Mouse (Mus musculus): ENCODE measurements at regions not wholly inside any gene's neighbourhood (a gene's known extent, or its start where the extent isn't known, plus 50 kb on each side); places are given as distances from the start of the nearest gene placed in this dataset.

GRCm38 (mm10) chr8:127821646-127822045, 536.8 kb upstream of the Nrp1 start:
- no peak overlapping the region for H3K4me3 ChIP-seq (replicated peaks)

GRCm38 (mm10) chr8:127825041-127825440, 533.4 kb upstream of the Nrp1 start:
- Histone ChIP-seq H3K27ac (replicated peaks) (no peak overlapping the region), H3K4me3 (replicated peaks) (no peak overlapping the region), H3K4me2 (no peak overlapping the region), H3K4me1 (replicated peaks) (no peaks in the 10 kb centered on the region), H3K9ac (no peak overlapping the region), H3K9me3 (replicated peaks) (no peaks in the 10 kb centered on the region), H3K27me3 (no peaks in the 10 kb centered on the region), H3K36me3 (replicated peaks) (no peaks in the 10 kb centered on the region)
- WGBS (ENCODE audit: insufficient replicate concordance), result 59% methylated on average over 2 of the region's 2 CpGs
- no peak for ATAC-seq (ENCODE audit: insufficient read depth)

More at GRCm38 (mm10) chr8:127821646-127822045, 536.8 kb upstream of the Nrp1 start:
- no peaks in the 10 kb centered on the region for H3K4me1 ChIP-seq (replicated peaks)
- WGBS (ENCODE audit: insufficient replicate concordance), result 68% methylated on average over 1 of the region's 1 CpGs
- no peak overlapping the region for H3K27ac ChIP-seq (replicated peaks)
- H3K27me3 ChIP-seq, result no peaks in the 10 kb centered on the region
- no peaks in the 10 kb centered on the region for H3K36me3 ChIP-seq (replicated peaks)
- H3K9ac ChIP-seq, result no peak overlapping the region
- no peak overlapping the region for H3K4me2 ChIP-seq
- H3K9me3 ChIP-seq (replicated peaks), result no peaks in the 10 kb centered on the region
- ATAC-seq (ENCODE audit: insufficient read depth), result no peak

DNA sequence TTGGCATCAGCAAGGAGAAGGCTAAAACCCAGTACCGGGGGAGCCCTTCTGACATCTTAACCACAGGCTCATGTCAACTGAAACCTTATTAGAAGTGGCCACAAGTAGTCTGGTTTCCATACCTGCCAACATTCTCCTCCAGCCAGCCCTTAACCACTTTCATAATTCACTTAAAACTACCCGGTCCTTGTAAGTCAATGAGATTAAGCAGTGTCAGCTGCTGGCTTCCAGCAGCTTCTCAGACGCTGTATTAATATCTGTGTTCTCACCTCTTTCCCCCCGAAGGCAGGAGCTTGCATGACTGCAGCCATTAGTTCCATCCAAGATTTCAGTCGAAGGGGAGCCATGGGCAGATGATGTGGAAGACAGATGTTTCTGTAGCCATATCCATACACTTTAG, 530.6 kb upstream of the Nrp1 start:
- H3K9me3 ChIP-seq (replicated peaks), result no peaks in the 10 kb centered on the region
- no peaks in the 10 kb centered on the region for H3K27me3 ChIP-seq
- no peak for ATAC-seq (ENCODE audit: insufficient read depth)
- no peak overlapping the region for H3K4me3 ChIP-seq (replicated peaks)
- no peaks in the 10 kb centered on the region for H3K4me1 ChIP-seq (replicated peaks)
- no peaks in the 10 kb centered on the region for H3K36me3 ChIP-seq (replicated peaks)
- no peak overlapping the region for H3K4me2 ChIP-seq
- no peak overlapping the region for H3K27ac ChIP-seq (replicated peaks)
- H3K9ac ChIP-seq, result no peak overlapping the region
- WGBS (ENCODE audit: insufficient replicate concordance), result 59% methylated on average over 5 of the region's 5 CpGs

GRCm38 (mm10) chr8:127829659-127830058, 528.7 kb upstream of the Nrp1 start:
- Histone ChIP-seq H3K4me2 (no peak overlapping the region), H3K9me3 (replicated peaks) (no peaks in the 10 kb centered on the region), H3K4me3 (replicated peaks) (no peak overlapping the region), H3K27ac (replicated peaks) (no peak overlapping the region), H3K27me3 (no peaks in the 10 kb centered on the region), H3K36me3 (replicated peaks) (no peaks in the 10 kb centered on the region), H3K9ac (no peak overlapping the region), H3K4me1 (replicated peaks) (no peaks in the 10 kb centered on the region)
- no peak for ATAC-seq (ENCODE audit: insufficient read depth)
- WGBS (ENCODE audit: insufficient replicate concordance), result 38% methylated on average over 1 of the region's 1 CpGs

DNA sequence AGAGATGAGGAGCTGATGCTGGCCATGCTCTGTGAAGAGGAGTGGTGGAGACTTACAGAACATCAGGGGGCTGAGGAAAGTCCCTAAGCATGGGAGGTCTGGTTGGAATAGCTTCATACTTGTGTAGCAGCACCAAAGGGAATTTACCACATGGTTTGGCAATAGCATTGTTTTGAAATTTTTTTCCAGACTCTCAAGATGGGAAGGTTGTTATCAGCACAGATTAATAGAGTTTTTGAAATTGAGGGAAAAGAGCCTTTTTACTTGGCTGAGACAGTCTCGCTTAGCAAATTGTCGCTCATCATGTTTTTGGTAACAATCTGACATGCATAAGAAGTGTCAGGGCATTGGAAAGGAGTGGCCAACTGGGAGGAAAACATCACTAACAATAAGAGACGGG, 524.4 kb upstream of the Nrp1 start:
- 54% methylated on average over 3 of the region's 3 CpGs for WGBS (ENCODE audit: insufficient replicate concordance)

GRCm38 (mm10) chr8:127836410-127837206, 521.8 kb upstream of the Nrp1 start:
- 45% methylated on average over 6 of the region's 6 CpGs for WGBS (ENCODE audit: insufficient replicate concordance)
- Histone ChIP-seq H3K9me3 (replicated peaks) (no peaks in the 10 kb centered on the region), H3K4me3 (replicated peaks) (no peak overlapping the region), H3K9ac (no peak overlapping the region), H3K4me1 (replicated peaks) (no peaks in the 10 kb centered on the region), H3K27ac (replicated peaks) (no peak overlapping the region), H3K4me2 (no peak overlapping the region), H3K27me3 (no peaks in the 10 kb centered on the region), H3K36me3 (replicated peaks) (no peaks in the 10 kb centered on the region)
- ATAC-seq (ENCODE audit: insufficient read depth), result no peak

More for the DNA sequence above, 524.4 kb upstream of the Nrp1 start:
- Histone ChIP-seq H3K9ac (no peak overlapping the region), H3K27ac (replicated peaks) (no peak overlapping the region), H3K4me3 (replicated peaks) (no peak overlapping the region), H3K9me3 (replicated peaks) (no peaks in the 10 kb centered on the region), H3K4me2 (no peak overlapping the region), H3K4me1 (replicated peaks) (no peaks in the 10 kb centered on the region), H3K36me3 (replicated peaks) (no peaks in the 10 kb centered on the region), H3K27me3 (no peaks in the 10 kb centered on the region)
- no peak for ATAC-seq (ENCODE audit: insufficient read depth)

DNA sequence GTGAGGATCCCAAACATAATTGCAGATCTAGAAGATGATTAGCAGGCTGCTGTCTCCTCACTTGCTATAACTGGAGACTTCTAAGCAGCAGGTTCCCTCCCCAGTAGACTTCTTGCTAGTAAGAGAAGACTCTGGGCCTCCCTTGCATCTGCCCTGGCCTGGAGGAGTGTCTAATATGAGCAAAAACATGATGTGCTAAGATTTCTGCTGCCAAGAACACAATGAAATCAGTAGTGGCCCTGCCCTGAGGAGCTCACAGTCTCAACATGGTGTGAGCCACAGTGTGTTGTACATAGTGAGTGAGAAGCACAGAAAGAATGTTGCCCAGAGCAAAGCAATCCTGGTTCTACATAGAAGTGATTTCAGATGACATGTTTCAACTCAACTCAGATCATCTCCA, 520.1 kb upstream of the Nrp1 start:
- no peak overlapping the region for H3K4me3 ChIP-seq (replicated peaks)
- ATAC-seq (ENCODE audit: insufficient read depth), result no peak
- H3K36me3 ChIP-seq (replicated peaks), result no peaks in the 10 kb centered on the region
- H3K4me1 ChIP-seq (replicated peaks), result no peaks in the 10 kb centered on the region
- H3K27me3 ChIP-seq, result no peaks in the 10 kb centered on the region
- H3K27ac ChIP-seq (replicated peaks), result no peak overlapping the region
- H3K4me2 ChIP-seq, result no peak overlapping the region
- no peaks in the 10 kb centered on the region for H3K9me3 ChIP-seq (replicated peaks)
- H3K9ac ChIP-seq, result no peak overlapping the region

- Histone ChIP-seq H3K9me3 (replicated peaks) (no peaks in the 10 kb centered on the region), H3K27ac (replicated peaks) (no peak overlapping the region), H3K4me3 (replicated peaks) (no peak overlapping the region), H3K4me1 (replicated peaks) (no peaks in the 10 kb centered on the region), H3K4me2 (no peak overlapping the region), H3K9ac (no peak overlapping the region), H3K27me3 (no peaks in the 10 kb centered on the region), H3K36me3 (replicated peaks) (no peaks in the 10 kb centered on the region)
- WGBS (ENCODE audit: insufficient replicate concordance), result 27% methylated on average over 9 of the region's 9 CpGs
- no peak for ATAC-seq (ENCODE audit: insufficient read depth)
Observed at GRCm38 (mm10) chr8:127847332-127848018, 510.9 kb upstream of the Nrp1 start.

- Histone ChIP-seq H3K9ac (no peak overlapping the region), H3K4me3 (replicated peaks) (no peak overlapping the region), H3K27me3 (no peaks in the 10 kb centered on the region), H3K4me1 (replicated peaks) (no peaks in the 10 kb centered on the region), H3K4me2 (no peak overlapping the region), H3K27ac (replicated peaks) (no peak overlapping the region), H3K36me3 (replicated peaks) (no peaks in the 10 kb centered on the region), H3K9me3 (replicated peaks) (no peaks in the 10 kb centered on the region)
- ATAC-seq (ENCODE audit: insufficient read depth), result no peak
Observed at GRCm38 (mm10) chr8:127849926-127850325, 508.5 kb upstream of the Nrp1 start.

DNA sequence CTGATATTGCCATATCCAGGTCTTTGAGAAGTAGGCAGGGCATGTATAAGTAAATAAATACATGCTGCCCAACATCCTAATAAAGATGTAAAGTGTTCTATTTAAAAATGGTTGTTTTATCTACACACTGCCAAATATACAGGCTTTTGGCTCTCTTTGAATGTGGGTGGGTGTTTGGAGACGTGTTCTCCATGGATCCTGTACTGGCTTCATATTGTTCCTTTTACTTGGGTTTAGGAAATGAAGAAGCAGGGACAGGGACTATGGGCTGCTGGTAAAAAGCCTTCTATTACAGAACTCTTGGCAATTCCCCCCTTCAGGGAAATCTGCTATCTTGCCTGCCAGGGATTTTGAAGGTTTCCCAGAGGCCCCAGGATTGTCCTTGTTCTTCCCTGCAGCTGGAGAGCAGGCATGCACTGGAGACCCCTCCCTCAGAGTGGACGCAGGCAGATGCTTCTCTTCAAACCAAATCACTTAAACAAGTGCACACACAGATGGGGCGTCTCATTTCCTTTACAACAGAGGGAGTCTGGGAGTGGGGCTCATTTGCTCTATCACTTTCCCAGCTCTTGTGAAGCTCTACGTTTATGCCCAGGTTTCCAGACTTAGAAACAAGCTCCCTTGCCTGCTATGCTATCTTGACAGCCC, 502.6 kb upstream of the Nrp1 start:
- no peak overlapping the region for H3K4me3 ChIP-seq (replicated peaks)
- WGBS (ENCODE audit: insufficient replicate concordance), result 39% methylated on average over 4 of the region's 4 CpGs

GRCm38 (mm10) chr8:127856351-127857135, 501.9 kb upstream of the Nrp1 start:
- ATAC-seq (ENCODE audit: insufficient read depth), result no peak
- Histone ChIP-seq H3K4me2 (no peak overlapping the region), H3K4me1 (replicated peaks) (no peaks in the 10 kb centered on the region), H3K9ac (no peak overlapping the region), H3K27ac (replicated peaks) (no peak overlapping the region), H3K27me3 (no peaks in the 10 kb centered on the region), H3K9me3 (replicated peaks) (no peaks in the 10 kb centered on the region), H3K4me3 (replicated peaks) (no peak overlapping the region), H3K36me3 (replicated peaks) (no peaks in the 10 kb centered on the region)
- 35% methylated on average over 5 of the region's 5 CpGs for WGBS (ENCODE audit: insufficient replicate concordance)

More for the DNA sequence above, 502.6 kb upstream of the Nrp1 start:
- H3K4me1 ChIP-seq (replicated peaks), result no peaks in the 10 kb centered on the region
- no peaks in the 10 kb centered on the region for H3K9me3 ChIP-seq (replicated peaks)
- no peak overlapping the region for H3K4me2 ChIP-seq
- no peak overlapping the region for H3K9ac ChIP-seq
- H3K36me3 ChIP-seq (replicated peaks), result no peaks in the 10 kb centered on the region
- ATAC-seq (ENCODE audit: insufficient read depth), result no peak
- no peaks in the 10 kb centered on the region for H3K27me3 ChIP-seq
- H3K27ac ChIP-seq (replicated peaks), result no peak overlapping the region

Data from liver, embryonic 15.5 days (tissue).